Mouse (Mus musculus) E14TG2a.4 (cell line): Measurements from ENCODE around the gene Aplp1.

Experiments
- H3K27me3 ChIP-seq: 2 replicates; pipeline ENCODE4 v1.6.1; 2014; ENCODE audit warnings: low read length, control low read depth; ENCODE audit not compliant: insufficient read depth
- H3K36me3 ChIP-seq: 2 replicates; pipeline ENCODE4 v1.6.1; 2014; ENCODE audit warnings: low read length, control low read depth; ENCODE audit not compliant: insufficient read depth
- H3K4me1 ChIP-seq: replicated peaks from 2 replicates; pipeline ENCODE4 v1.6.1; 2014; ENCODE audit warnings: low read depth, low read length, control low read depth
- H3K4me3 ChIP-seq: replicated peaks from 2 replicates; pipeline ENCODE4 v1.5.1; 2014; ENCODE audit warnings: mild to moderate bottlenecking, low read length
- H3K9me3 ChIP-seq: 2 replicates; pipeline ENCODE4 v1.6.1; 2014; ENCODE audit warnings: low read length, control low read depth
- CTCF ChIP-seq: conservative IDR thresholded peaks from 2 replicates; pipeline ENCODE4 v1.5.1; 2014; ENCODE audit warnings: low read length
- NANOG ChIP-seq: IDR thresholded peaks from 2 replicates; pipeline ENCODE4 v1.6.1; 2014; ENCODE audit warnings: borderline replicate concordance, low read length, mixed read lengths
- POU5F1 ChIP-seq: IDR thresholded peaks from 2 replicates; pipeline ENCODE4 v1.6.1; 2014; ENCODE audit warnings: low read length, borderline replicate concordance

Gene Aplp1

GRCm38 (mm10) chr7:30436879-30437278 is 8.5 kb downstream of the Aplp1 start:
- H3K36me3 ChIP-seq = peaks cover 65% of the 10 kb centered on the region
- peak overlapping the region; percentile 88 for H3K4me3 ChIP-seq
- peaks cover 94% of the 10 kb centered on the region for H3K4me1 ChIP-seq
- H3K9me3 ChIP-seq = no peaks in the 10 kb centered on the region
- no peak for TF ChIP-seq NANOG
- no peak for TF ChIP-seq POU5F1
- no peak for TF ChIP-seq CTCF
- no peaks in the 10 kb centered on the region for H3K27me3 ChIP-seq

- Histone ChIP-seq H3K4me3 (peak overlapping the region; percentile 88), H3K4me1 (peaks cover 87% of the 10 kb centered on the region), H3K36me3 (peaks cover 57% of the 10 kb centered on the region), H3K9me3 (no peaks in the 10 kb centered on the region), H3K27me3 (no peaks in the 10 kb centered on the region)
- TF ChIP-seq CTCF = no peak
- no peak for TF ChIP-seq NANOG
- TF ChIP-seq POU5F1 = no peak
Measured at GRCm38 (mm10) chr7:30435156-30435555, 10.2 kb downstream of the Aplp1 start.

- no peaks in the 10 kb centered on the region for H3K9me3 ChIP-seq
Measured at GRCm38 (mm10) chr7:30434701-30435100, 10.6 kb downstream of the Aplp1 start.

GRCm38 (mm10) chr7:30434238-30434637 is 11.1 kb downstream of the Aplp1 start:
- TF ChIP-seq POU5F1 (no peak), NANOG (no peak)
- Histone ChIP-seq H3K27me3 (no peaks in the 10 kb centered on the region), H3K4me3 (peak overlapping the region; percentile 88; the same call in 1 of the 2 replicates), H3K9me3 (no peaks in the 10 kb centered on the region), H3K4me1 (peaks cover 86% of the 10 kb centered on the region), H3K36me3 (peaks cover 51% of the 10 kb centered on the region)

More at GRCm38 (mm10) chr7:30434701-30435100, 10.6 kb downstream of the Aplp1 start:
- H3K36me3 ChIP-seq = peaks cover 52% of the 10 kb centered on the region
- no peaks in the 10 kb centered on the region for H3K27me3 ChIP-seq
- peak overlapping the region; percentile 88 for H3K4me3 ChIP-seq
- TF ChIP-seq CTCF (no peak), POU5F1 (no peak), NANOG (no peak)
- H3K4me1 ChIP-seq = peaks cover 87% of the 10 kb centered on the region

- Histone ChIP-seq H3K9me3 (no peaks in the 10 kb centered on the region), H3K36me3 (peaks cover 56% of the 10 kb centered on the region), H3K4me3 (no peak overlapping the region), H3K4me1 (peaks cover 72% of the 10 kb centered on the region), H3K27me3 (no peaks in the 10 kb centered on the region)
- TF ChIP-seq POU5F1 = no peak
- no peak; the same call in 1 of the 2 replicates for TF ChIP-seq CTCF
- no peak for TF ChIP-seq NANOG
Measured at GRCm38 (mm10) chr7:30431793-30432192, 13.5 kb downstream of the Aplp1 start.

- Histone ChIP-seq H3K9me3 (no peaks in the 10 kb centered on the region), H3K4me1 (peaks cover 63% of the 10 kb centered on the region), H3K27me3 (no peaks in the 10 kb centered on the region), H3K36me3 (peaks cover 56% of the 10 kb centered on the region), H3K4me3 (no peak overlapping the region)
- TF ChIP-seq POU5F1 (no peak), CTCF (no peak), NANOG (no peak)
Measured at GRCm38 (mm10) chr7:30430191-30430590, 15.1 kb downstream of the Aplp1 start.

- Histone ChIP-seq H3K9me3 (no peaks in the 10 kb centered on the region), H3K4me3 (no peak overlapping the region), H3K27me3 (no peaks in the 10 kb centered on the region), H3K4me1 (peaks cover 62% of the 10 kb centered on the region), H3K36me3 (peaks cover 57% of the 10 kb centered on the region)
- TF ChIP-seq POU5F1 = no peak
- no peak for TF ChIP-seq NANOG
- no peak for TF ChIP-seq CTCF
Measured at GRCm38 (mm10) chr7:30429327-30429726, 16.0 kb downstream of the Aplp1 start.

- TF ChIP-seq CTCF (no peak), NANOG (no peak), POU5F1 (no peak)
- Histone ChIP-seq H3K36me3 (peaks cover 53% of the 10 kb centered on the region), H3K27me3 (no peaks in the 10 kb centered on the region; the same call in 1 of the 2 replicates)
Measured at GRCm38 (mm10) chr7:30423071-30423641, 22.2 kb downstream of the Aplp1 start.

GRCm38 (mm10) chr7:30422560-30422959 is 22.8 kb downstream of the Aplp1 start:
- Histone ChIP-seq H3K9me3 (peaks cover 5% of the 10 kb centered on the region; the same call in 1 of the 2 replicates), H3K36me3 (peaks cover 47% of the 10 kb centered on the region), H3K4me1 (peaks cover 69% of the 10 kb centered on the region), H3K27me3 (no peaks in the 10 kb centered on the region; the same call in 1 of the 2 replicates), H3K4me3 (peak overlapping the region; percentile 89)
- TF ChIP-seq NANOG = no peak
- TF ChIP-seq POU5F1 = no peak
- no peak for TF ChIP-seq CTCF

More at GRCm38 (mm10) chr7:30423071-30423641, 22.2 kb downstream of the Aplp1 start:
- H3K4me1 ChIP-seq = peaks cover 63% of the 10 kb centered on the region
- peaks cover 5% of the 10 kb centered on the region; the same call in 1 of the 2 replicates for H3K9me3 ChIP-seq
- H3K4me3 ChIP-seq = peak overlapping the region; percentile 89
